Mouse (Mus musculus) hindbrain, embryonic 15.5 days (tissue): Measurements from ENCODE around the gene Pik3c2g. TPM values are rescaled to one million over a fixed set of nuclear protein-coding genes. Genes with fewer than 3 reads are reported as not detected.
A peak's percentile ranks its signal among the peaks of the same experiment; 100 is the strongest.

Experiments
- ATAC-seq: fragments of 200-750 bp; cut with Nextera tagmentation; 2 replicates; pipeline ENCODE4 v1.8.0; 2017; ENCODE audit warnings: low read depth, moderate number of reproducible peaks, moderate TSS enrichment; ENCODE audit not compliant: low FRiP score
- H3K27ac ChIP-seq: fragments of 300-500 bp; sonication (generic); replicated peaks from 2 replicates; pipeline ENCODE4 v1.5.1; 2015; ENCODE audit warnings: mild to moderate bottlenecking, inconsistent platforms
- H3K27me3 ChIP-seq: fragments of 300-500 bp; sonication (generic); 2 replicates; pipeline ENCODE4 v1.6.1; 2015; ENCODE audit warnings: control low read depth, inconsistent platforms
- H3K36me3 ChIP-seq: fragments of 300-500 bp; sonication (generic); 2 replicates; pipeline ENCODE4 v1.6.1; 2015; ENCODE audit warnings: control low read depth, inconsistent platforms
- H3K4me1 ChIP-seq: fragments of 300-500 bp; sonication (generic); replicated peaks from 2 replicates; pipeline ENCODE4 v1.6.1; 2015; ENCODE audit warnings: control low read depth, inconsistent platforms
- H3K4me2 ChIP-seq: fragments of 300-500 bp; sonication (generic); 2 replicates; pipeline ENCODE4 v1.6.1; 2015; ENCODE audit warnings: moderate library complexity, mild to moderate bottlenecking, inconsistent platforms
- H3K4me3 ChIP-seq: fragments of 300-500 bp; sonication (generic); 2 replicates; pipeline ENCODE4 v1.5.1; 2015; ENCODE audit warnings: mild to moderate bottlenecking, inconsistent platforms
- H3K9ac ChIP-seq: fragments of 300-500 bp; sonication (generic); 2 replicates; pipeline ENCODE4 v1.6.1; 2015; ENCODE audit warnings: inconsistent platforms
- H3K9me3 ChIP-seq: fragments of 300-500 bp; sonication (generic); 2 replicates; pipeline ENCODE4 v1.6.1; 2016; ENCODE audit warnings: control low read depth, inconsistent platforms
- WGBS: fragments of 180-500 bp; shearing (Covaris S2); methylation state at CpG from one replicate; pipeline ENCODE4 v1.1.7; 2015; 5-methylcytosine and 5-hydroxymethylcytosine counted together
- polyA plus RNA-seq: library from polyadenylated mRNA; unstranded; fragments of >200 nt; fragmentation: Nextera tagmentation; extraction: Ambion mirVana; gene quantifications from 2 replicates; pipeline ENCODE4 v1.2.1, GENCODE M21; 2015

The Pik3c2g gene
- polyA plus RNA-seq, 1 experiment from 2014 or later = 0.71 TPM

- Histone ChIP-seq H3K36me3 (no peaks in the 10 kb centered on the region), H3K4me3 (no peak overlapping the region), H3K9ac (no peak overlapping the region), H3K4me1 (peaks cover 12% of the 10 kb centered on the region), H3K9me3 (no peaks in the 10 kb centered on the region), H3K27me3 (no peaks in the 10 kb centered on the region), H3K27ac (no peak overlapping the region), H3K4me2 (no peak overlapping the region)
- WGBS = 84% methylated on average over 3 of the region's 3 CpGs
- no peak for ATAC-seq
Observed at GRCm38 (mm10) chr6:139964895-139965294, 377.9 kb downstream of the Pik3c2g start.

- Histone ChIP-seq H3K4me3 (no peak overlapping the region), H3K36me3 (no peaks in the 10 kb centered on the region), H3K4me1 (peaks cover 12% of the 10 kb centered on the region), H3K27ac (no peak overlapping the region), H3K9ac (no peak overlapping the region), H3K27me3 (no peaks in the 10 kb centered on the region), H3K4me2 (no peak overlapping the region), H3K9me3 (no peaks in the 10 kb centered on the region)
- ATAC-seq = peak; percentile 74
- 20% methylated on average over 6 of the region's 6 CpGs for WGBS
Observed at GRCm38 (mm10) chr6:139966684-139967083, 379.7 kb downstream of the Pik3c2g start.

GRCm38 (mm10) chr6:139971608-139972298 lies 384.7 kb downstream of the Pik3c2g start:
- Histone ChIP-seq H3K27me3 (no peaks in the 10 kb centered on the region), H3K4me1 (peaks cover 1% of the 10 kb centered on the region; the same call in 1 of the 2 replicates), H3K9ac (no peak overlapping the region), H3K27ac (no peak overlapping the region), H3K4me3 (no peak overlapping the region), H3K4me2 (no peak overlapping the region), H3K36me3 (no peaks in the 10 kb centered on the region), H3K9me3 (no peaks in the 10 kb centered on the region)
- WGBS = 90% methylated on average over 4 of the region's 4 CpGs
- no peak for ATAC-seq

GRCm38 (mm10) chr6:139974668-139975067 lies 387.6 kb downstream of the Pik3c2g start:
- H3K4me3 ChIP-seq = no peak overlapping the region
- H3K4me1 ChIP-seq = no peaks in the 10 kb centered on the region
- ATAC-seq = no peak
- H3K9me3 ChIP-seq = no peaks in the 10 kb centered on the region
- WGBS = 81% methylated on average over 5 of the region's 5 CpGs
- no peak overlapping the region for H3K27ac ChIP-seq
- H3K4me2 ChIP-seq = no peak overlapping the region
- no peaks in the 10 kb centered on the region for H3K27me3 ChIP-seq
- H3K9ac ChIP-seq = no peak overlapping the region
- no peaks in the 10 kb centered on the region for H3K36me3 ChIP-seq

GRCm38 (mm10) chr6:139978114-139978513 lies 391.1 kb downstream of the Pik3c2g start:
- no peak overlapping the region for H3K27ac ChIP-seq
- no peak overlapping the region for H3K4me3 ChIP-seq
- H3K27me3 ChIP-seq = no peaks in the 10 kb centered on the region
- no peaks in the 10 kb centered on the region for H3K4me1 ChIP-seq
- no peaks in the 10 kb centered on the region for H3K36me3 ChIP-seq
- 59% methylated on average over 3 of the region's 3 CpGs for WGBS
- H3K9ac ChIP-seq = no peak overlapping the region
- H3K4me2 ChIP-seq = no peak overlapping the region
- H3K9me3 ChIP-seq = no peaks in the 10 kb centered on the region
- no peak for ATAC-seq

GRCm38 (mm10) chr6:139981061-139981460 lies 394.0 kb downstream of the Pik3c2g start:
- Histone ChIP-seq H3K27ac (no peak overlapping the region), H3K27me3 (no peaks in the 10 kb centered on the region), H3K9ac (no peak overlapping the region), H3K4me3 (no peak overlapping the region), H3K4me1 (no peaks in the 10 kb centered on the region), H3K9me3 (no peaks in the 10 kb centered on the region), H3K4me2 (no peak overlapping the region), H3K36me3 (no peaks in the 10 kb centered on the region)
- no peak for ATAC-seq

GRCm38 (mm10) chr6:139984069-139984468 lies 397.0 kb downstream of the Pik3c2g start:
- H3K9me3 ChIP-seq = no peaks in the 10 kb centered on the region
- no peaks in the 10 kb centered on the region for H3K4me1 ChIP-seq
- no peak overlapping the region for H3K9ac ChIP-seq
- H3K4me3 ChIP-seq = no peak overlapping the region
- no peaks in the 10 kb centered on the region for H3K36me3 ChIP-seq
- no peak overlapping the region for H3K4me2 ChIP-seq
- no peak overlapping the region for H3K27ac ChIP-seq
- 88% methylated on average over 3 of the region's 3 CpGs for WGBS
- H3K27me3 ChIP-seq = no peaks in the 10 kb centered on the region
- ATAC-seq = no peak

- Histone ChIP-seq H3K36me3 (no peaks in the 10 kb centered on the region), H3K4me2 (no peak overlapping the region), H3K4me3 (no peak overlapping the region), H3K27me3 (no peaks in the 10 kb centered on the region), H3K9me3 (no peaks in the 10 kb centered on the region), H3K4me1 (no peaks in the 10 kb centered on the region), H3K9ac (no peak overlapping the region), H3K27ac (no peak overlapping the region)
- WGBS = 90% methylated on average over 2 of the region's 2 CpGs
- ATAC-seq = no peak
Observed at GRCm38 (mm10) chr6:139986564-139986963, 399.5 kb downstream of the Pik3c2g start.

GRCm38 (mm10) chr6:139989075-139989474 lies 402.1 kb downstream of the Pik3c2g start:
- Histone ChIP-seq H3K4me1 (no peaks in the 10 kb centered on the region), H3K36me3 (no peaks in the 10 kb centered on the region), H3K4me2 (no peak overlapping the region), H3K4me3 (no peak overlapping the region), H3K27me3 (no peaks in the 10 kb centered on the region), H3K27ac (no peak overlapping the region), H3K9me3 (no peaks in the 10 kb centered on the region), H3K9ac (no peak overlapping the region)
- no peak for ATAC-seq
- 62% methylated on average over 6 of the region's 6 CpGs for WGBS

- Histone ChIP-seq H3K27me3 (no peaks in the 10 kb centered on the region), H3K9ac (no peak overlapping the region), H3K36me3 (no peaks in the 10 kb centered on the region), H3K4me3 (no peak overlapping the region), H3K4me1 (no peaks in the 10 kb centered on the region), H3K4me2 (no peak overlapping the region), H3K27ac (no peak overlapping the region), H3K9me3 (no peaks in the 10 kb centered on the region)
- 89% methylated on average over 10 of the region's 10 CpGs for WGBS
- no peak for ATAC-seq
Observed at GRCm38 (mm10) chr6:139989597-139989996, 402.6 kb downstream of the Pik3c2g start.

GRCm38 (mm10) chr6:140005181-140005580 lies 418.2 kb downstream of the Pik3c2g start:
- Histone ChIP-seq H3K4me2 (no peak overlapping the region), H3K9ac (no peak overlapping the region), H3K4me3 (no peak overlapping the region), H3K27me3 (no peaks in the 10 kb centered on the region), H3K4me1 (no peaks in the 10 kb centered on the region), H3K9me3 (peaks cover 4% of the 10 kb centered on the region; the same call in 1 of the 2 replicates), H3K27ac (no peak overlapping the region), H3K36me3 (no peaks in the 10 kb centered on the region)
- WGBS = 78% methylated on average over 3 of the region's 3 CpGs
- ATAC-seq = no peak
